Mouse (Mus musculus): ENCODE measurements at regions not wholly inside any gene's neighbourhood (a gene's known extent, or its start where the extent isn't known, plus 50 kb on each side); places are given as distances from the start of the nearest gene placed in this dataset.
A peak's percentile ranks its signal among the peaks of the same experiment; 100 is the strongest.

- Histone ChIP-seq H3K9ac (ENCODE audit: insufficient read depth, low read depth) (no peak overlapping the region), H3K4me2 (ENCODE audit: insufficient read depth, low read depth, poor library complexity, severe bottlenecking) (no peak overlapping the region), H3K4me3 (replicated peaks in 1 of 3; ENCODE audit: low read depth in 2 of 3, low read length in 2 of 3, poor library complexity in 1 of 3) (no peak overlapping the region), H3K4me1 (ENCODE audit: control insufficient read depth in 1 of 2, insufficient read depth in 2 of 2) (peaks cover 5 to 9% of the 10 kb centered on the region in 2 experiments; a peak in 2 of 4 replicates), H3K9me3 (replicated peaks; ENCODE audit: low read length) (no peaks in the 10 kb centered on the region), H3K27me3 (replicated peaks) (no peaks in the 10 kb centered on the region), H3K79me2 (replicated peaks; ENCODE audit: control insufficient read depth, extremely low read depth, insufficient read depth, poor library complexity, severe bottlenecking) (no peaks in the 10 kb centered on the region), H3K36me3 (replicated peaks in 1 of 2; ENCODE audit: control insufficient read depth in 1 of 2, insufficient read depth in 1 of 2, low read length in 1 of 2) (no peaks in the 10 kb centered on the region), H3K27ac (ENCODE audit: insufficient read depth, low read depth) (no peak overlapping the region)
- no peak for DNase-seq (ENCODE audit: extremely low read depth)
- in situ Hi-C loops (cut with MboI; ENCODE audit: low pct_ligation_motif_present, low pct_unique_long_range_greater_than_20kb, low sequenced_read_pairs): no loop called here
- dilution Hi-C loops (cut with MboI; ENCODE audit: extremely low pct_ligation_motif_present, extremely low pct_unique_long_range_greater_than_20kb, low sequenced_read_pairs): no loop called here
- TF ChIP-seq TCF12 (IDR thresholded peaks at IDR 0.05; ENCODE audit: low read depth, low read length) (no peak), SIN3A (IDR thresholded peaks at IDR 0.05; ENCODE audit: low read length) (no peak), TBP (conservative IDR thresholded peaks at IDR 0.05; ENCODE audit: low read depth, low read length) (no peak), MEF2A (IDR thresholded peaks at IDR 0.05; ENCODE audit: borderline replicate concordance, low read depth, low read length) (peak; percentile 57; the same call in 1 of the 2 replicates), MAX (IDR thresholded peaks at IDR 0.05; ENCODE audit: low read length) (no peak), PAX5 (IDR thresholded peaks at IDR 0.05; ENCODE audit: low read length) (no peak), BHLHE40 (IDR thresholded peaks at IDR 0.05; ENCODE audit: low read depth, low read length) (peak; percentile 77), MXI1 (IDR thresholded peaks at IDR 0.05; ENCODE audit: low read depth, low read length) (no peak), CHD2 (IDR thresholded peaks at IDR 0.05; ENCODE audit: low read length) (no peak), MAFK (IDR thresholded peaks at IDR 0.05; ENCODE audit: insufficient replicate concordance, low read length) (no peak), ZKSCAN1 (IDR thresholded peaks at IDR 0.05; ENCODE audit: borderline replicate concordance, low read depth, low read length) (no peak), JUND (conservative IDR thresholded peaks at IDR 0.05; ENCODE audit: low read depth, low read length) (no peak), POLR2AphosphoS2 (IDR thresholded peaks at IDR 0.05; ENCODE audit: low read depth, low read length) (no peak), USF1 (IDR thresholded peaks at IDR 0.05; ENCODE audit: low read depth, low read length) (no peak), GABPA (IDR thresholded peaks at IDR 0.05; ENCODE audit: insufficient replicate concordance, low read depth, low read length) (no peak), MYC (IDR thresholded peaks at IDR 0.05; ENCODE audit: low read depth, low read length) (no peak), ZNF384 (IDR thresholded peaks at IDR 0.05; ENCODE audit: low read depth, low read length) (no peak), RAD21 (IDR thresholded peaks at IDR 0.05; ENCODE audit: low read depth, low read length) (no peak), POLR2A (IDR thresholded peaks at IDR 0.05; ENCODE audit: low read depth, low read length) (no peak), IRF4 (IDR thresholded peaks at IDR 0.05; ENCODE audit: low read depth, low read length) (peak; percentile 58; the same call in 1 of the 2 replicates), SMC3 (IDR thresholded peaks at IDR 0.05; ENCODE audit: low read depth, low read length) (no peak)
These were observed 412.8 kb upstream of the Hnrnpa3 start for GRCm38 (mm10) chr2:75246082-75246743.

- Histone ChIP-seq H3K27me3 (replicated peaks) (no peaks in the 10 kb centered on the region), H3K9ac (ENCODE audit: insufficient read depth, low read depth) (no peak overlapping the region), H3K4me2 (ENCODE audit: insufficient read depth, low read depth, poor library complexity, severe bottlenecking) (no peak overlapping the region), H3K4me1 (ENCODE audit: control insufficient read depth in 1 of 2, insufficient read depth in 2 of 2) (peaks cover 4 to 7% of the 10 kb centered on the region in 2 experiments; a peak in 2 of 4 replicates), H3K27ac (ENCODE audit: insufficient read depth, low read depth) (no peak overlapping the region), H3K79me2 (replicated peaks; ENCODE audit: control insufficient read depth, extremely low read depth, insufficient read depth, poor library complexity, severe bottlenecking) (no peaks in the 10 kb centered on the region), H3K9me3 (replicated peaks; ENCODE audit: low read length) (no peaks in the 10 kb centered on the region), H3K36me3 (replicated peaks in 1 of 2; ENCODE audit: control insufficient read depth in 1 of 2, insufficient read depth in 1 of 2, low read length in 1 of 2) (no peaks in the 10 kb centered on the region), H3K4me3 (replicated peaks in 1 of 3; ENCODE audit: low read depth in 2 of 3, low read length in 2 of 3, poor library complexity in 1 of 3) (no peak overlapping the region)
- dilution Hi-C loops (cut with MboI; ENCODE audit: extremely low pct_ligation_motif_present, extremely low pct_unique_long_range_greater_than_20kb, low sequenced_read_pairs): no loop called here
- no peak for DNase-seq (ENCODE audit: extremely low read depth)
- in situ Hi-C loops (cut with MboI; ENCODE audit: low pct_ligation_motif_present, low pct_unique_long_range_greater_than_20kb, low sequenced_read_pairs): no loop called here
- TF ChIP-seq KAT2A (IDR thresholded peaks at IDR 0.05; ENCODE audit: insufficient replicate concordance, low read length) (no peak), JUN (IDR thresholded peaks at IDR 0.05; ENCODE audit: insufficient read depth, low read depth, low read length) (no peak), RAD21 (IDR thresholded peaks at IDR 0.05; ENCODE audit: low read depth, low read length) (no peak), TBP (conservative IDR thresholded peaks at IDR 0.05; ENCODE audit: low read depth, low read length) (no peak), SIN3A (IDR thresholded peaks at IDR 0.05; ENCODE audit: low read length) (no peak), ZC3H11A (IDR thresholded peaks at IDR 0.05; ENCODE audit: low read depth, low read length) (no peak), BHLHE40 (IDR thresholded peaks at IDR 0.05; ENCODE audit: low read depth, low read length) (no peak)
These were observed 410.8 kb upstream of the Hnrnpa3 start for GRCm38 (mm10) chr2:75248251-75248650.
